Mouse (Mus musculus): ENCODE data around the gene Cadm1. TPM values are rescaled to one million over a fixed set of nuclear protein-coding genes. Genes with fewer than 3 reads are reported as not detected.

Cadm1 gene
- polyA plus RNA-seq, 1 experiment from 2014 or later, result 218 TPM

- peaks cover 5% of the 10 kb centered on the region for H3K4me1 ChIP-seq (ENCODE audit: control insufficient read depth, insufficient read depth, low read depth, low read length)
- H3K9ac ChIP-seq (ENCODE audit: low read depth, low read length), result no peak overlapping the region
- H3K27me3 ChIP-seq (replicated peaks; ENCODE audit: control insufficient read depth, insufficient read depth, low read length), result no peaks in the 10 kb centered on the region
- H3K4me2 ChIP-seq (ENCODE audit: low read length), result no peak overlapping the region
- no peak overlapping the region for H3K27ac ChIP-seq (ENCODE audit: low read depth, low read length)
- no peak overlapping the region for H3K4me3 ChIP-seq (ENCODE audit: low read length)
- H3K36me3 ChIP-seq (ENCODE audit: control insufficient read depth, insufficient read depth, low read length), result no peaks in the 10 kb centered on the region
- WGBS, result 52% methylated on average over 1 of the region's 1 CpGs
- no peaks in the 10 kb centered on the region for H3K9me3 ChIP-seq (ENCODE audit: control insufficient read depth, low read length)
- ATAC-seq, result no peak
Observed at GRCm38 (mm10) chr9:47866001-47866400, 336.0 kb downstream of the Cadm1 start.

GRCm38 (mm10) chr9:47867474-47867873, 337.5 kb downstream of the Cadm1 start:
- Histone ChIP-seq H3K4me1 (ENCODE audit: control insufficient read depth, insufficient read depth, low read depth, low read length) (peaks cover 3% of the 10 kb centered on the region), H3K9ac (ENCODE audit: low read depth, low read length) (no peak overlapping the region), H3K9me3 (ENCODE audit: control insufficient read depth, low read length) (no peaks in the 10 kb centered on the region), H3K27me3 (replicated peaks; ENCODE audit: control insufficient read depth, insufficient read depth, low read length) (no peaks in the 10 kb centered on the region), H3K4me3 (ENCODE audit: low read length) (no peak overlapping the region), H3K36me3 (ENCODE audit: control insufficient read depth, insufficient read depth, low read length) (no peaks in the 10 kb centered on the region), H3K4me2 (ENCODE audit: low read length) (no peak overlapping the region), H3K27ac (ENCODE audit: low read depth, low read length) (no peak overlapping the region)
- ATAC-seq, result no peak
- WGBS, result 80% methylated on average over 7 of the region's 7 CpGs

GRCm38 (mm10) chr9:47869661-47870060, 339.7 kb downstream of the Cadm1 start:
- no peak for ATAC-seq
- WGBS, result 85% methylated on average over 5 of the region's 5 CpGs
- H3K27me3 ChIP-seq (replicated peaks; ENCODE audit: control insufficient read depth, insufficient read depth, low read length), result no peaks in the 10 kb centered on the region
- no peak overlapping the region for H3K9ac ChIP-seq (ENCODE audit: low read depth, low read length)
- H3K9me3 ChIP-seq (ENCODE audit: control insufficient read depth, low read length), result no peaks in the 10 kb centered on the region
- H3K36me3 ChIP-seq (ENCODE audit: control insufficient read depth, insufficient read depth, low read length), result no peaks in the 10 kb centered on the region
- H3K4me1 ChIP-seq (ENCODE audit: control insufficient read depth, insufficient read depth, low read depth, low read length), result peaks cover 3% of the 10 kb centered on the region
- H3K27ac ChIP-seq (ENCODE audit: low read depth, low read length), result no peak overlapping the region
- no peak overlapping the region for H3K4me3 ChIP-seq (ENCODE audit: low read length)
- H3K4me2 ChIP-seq (ENCODE audit: low read length), result no peak overlapping the region

- no peaks in the 10 kb centered on the region for H3K9me3 ChIP-seq (ENCODE audit: control insufficient read depth, low read length)
- peaks cover 9% of the 10 kb centered on the region for H3K4me1 ChIP-seq (ENCODE audit: control insufficient read depth, insufficient read depth, low read depth, low read length)
- no peaks in the 10 kb centered on the region for H3K36me3 ChIP-seq (ENCODE audit: control insufficient read depth, insufficient read depth, low read length)
- H3K9ac ChIP-seq (ENCODE audit: low read depth, low read length), result no peak overlapping the region
- ATAC-seq, result no peak
- no peak overlapping the region for H3K4me3 ChIP-seq (ENCODE audit: low read length)
- H3K27me3 ChIP-seq (replicated peaks; ENCODE audit: control insufficient read depth, insufficient read depth, low read length), result no peaks in the 10 kb centered on the region
- H3K4me2 ChIP-seq (ENCODE audit: low read length), result no peak overlapping the region
- 33% methylated on average over 10 of the region's 10 CpGs for WGBS
- no peak overlapping the region for H3K27ac ChIP-seq (ENCODE audit: low read depth, low read length)
Observed at GRCm38 (mm10) chr9:47876557-47877206, 346.7 kb downstream of the Cadm1 start.

GRCm38 (mm10) chr9:47880171-47880570, 350.2 kb downstream of the Cadm1 start:
- ATAC-seq, result no peak
- Histone ChIP-seq H3K27me3 (replicated peaks; ENCODE audit: control insufficient read depth, insufficient read depth, low read length) (no peaks in the 10 kb centered on the region), H3K36me3 (ENCODE audit: control insufficient read depth, insufficient read depth, low read length) (no peaks in the 10 kb centered on the region), H3K9ac (ENCODE audit: low read depth, low read length) (no peak overlapping the region), H3K4me1 (ENCODE audit: control insufficient read depth, insufficient read depth, low read depth, low read length) (peaks cover 9% of the 10 kb centered on the region), H3K27ac (ENCODE audit: low read depth, low read length) (no peak overlapping the region), H3K4me3 (ENCODE audit: low read length) (no peak overlapping the region), H3K4me2 (ENCODE audit: low read length) (no peak overlapping the region), H3K9me3 (ENCODE audit: control insufficient read depth, low read length) (no peaks in the 10 kb centered on the region)
- WGBS, result 85% methylated on average over 8 of the region's 8 CpGs

GRCm38 (mm10) chr9:47882372-47882771, 352.4 kb downstream of the Cadm1 start:
- Histone ChIP-seq H3K4me1 (ENCODE audit: control insufficient read depth, insufficient read depth, low read depth, low read length) (peaks cover 4% of the 10 kb centered on the region), H3K27me3 (replicated peaks; ENCODE audit: control insufficient read depth, insufficient read depth, low read length) (no peaks in the 10 kb centered on the region), H3K9me3 (ENCODE audit: control insufficient read depth, low read length) (no peaks in the 10 kb centered on the region), H3K27ac (ENCODE audit: low read depth, low read length) (no peak overlapping the region), H3K9ac (ENCODE audit: low read depth, low read length) (no peak overlapping the region), H3K4me2 (ENCODE audit: low read length) (no peak overlapping the region), H3K36me3 (ENCODE audit: control insufficient read depth, insufficient read depth, low read length) (no peaks in the 10 kb centered on the region), H3K4me3 (ENCODE audit: low read length) (no peak overlapping the region)
- ATAC-seq, result no peak
- WGBS, result 64% methylated on average over 11 of the region's 11 CpGs

GRCm38 (mm10) chr9:47891721-47892120, 361.7 kb downstream of the Cadm1 start:
- H3K9me3 ChIP-seq (ENCODE audit: control insufficient read depth, low read length), result no peaks in the 10 kb centered on the region
- ATAC-seq, result no peak
- H3K36me3 ChIP-seq (ENCODE audit: control insufficient read depth, insufficient read depth, low read length), result no peaks in the 10 kb centered on the region
- H3K4me2 ChIP-seq (ENCODE audit: low read length), result no peak overlapping the region
- H3K4me1 ChIP-seq (ENCODE audit: control insufficient read depth, insufficient read depth, low read depth, low read length), result peaks cover 4% of the 10 kb centered on the region
- 75% methylated on average over 8 of the region's 8 CpGs for WGBS
- H3K9ac ChIP-seq (ENCODE audit: low read depth, low read length), result no peak overlapping the region
- H3K27ac ChIP-seq (ENCODE audit: low read depth, low read length), result no peak overlapping the region
- H3K27me3 ChIP-seq (replicated peaks; ENCODE audit: control insufficient read depth, insufficient read depth, low read length), result no peaks in the 10 kb centered on the region
- no peak overlapping the region for H3K4me3 ChIP-seq (ENCODE audit: low read length)

- H3K4me2 ChIP-seq (ENCODE audit: low read length), result no peak overlapping the region
- H3K36me3 ChIP-seq (ENCODE audit: control insufficient read depth, insufficient read depth, low read length), result no peaks in the 10 kb centered on the region
Observed at GRCm38 (mm10) chr9:47892995-47893394, 363.0 kb downstream of the Cadm1 start.

GRCm38 (mm10) chr9:47894096-47894495, 364.1 kb downstream of the Cadm1 start:
- ATAC-seq, result no peak
- 27% methylated on average over 5 of the region's 5 CpGs for WGBS

More at GRCm38 (mm10) chr9:47892995-47893394, 363.0 kb downstream of the Cadm1 start:
- Histone ChIP-seq H3K27ac (ENCODE audit: low read depth, low read length) (no peak overlapping the region), H3K9me3 (ENCODE audit: control insufficient read depth, low read length) (no peaks in the 10 kb centered on the region), H3K9ac (ENCODE audit: low read depth, low read length) (no peak overlapping the region), H3K4me1 (ENCODE audit: control insufficient read depth, insufficient read depth, low read depth, low read length) (peaks cover 4% of the 10 kb centered on the region), H3K27me3 (replicated peaks; ENCODE audit: control insufficient read depth, insufficient read depth, low read length) (peaks cover 2% of the 10 kb centered on the region; the same call in 1 of the 2 replicates), H3K4me3 (ENCODE audit: low read length) (no peak overlapping the region)
- no peak for ATAC-seq
- 95% methylated on average over 6 of the region's 6 CpGs for WGBS

More at GRCm38 (mm10) chr9:47894096-47894495, 364.1 kb downstream of the Cadm1 start:
- Histone ChIP-seq H3K4me1 (ENCODE audit: control insufficient read depth, insufficient read depth, low read depth, low read length) (peaks cover 4% of the 10 kb centered on the region), H3K36me3 (ENCODE audit: control insufficient read depth, insufficient read depth, low read length) (no peaks in the 10 kb centered on the region), H3K9me3 (ENCODE audit: control insufficient read depth, low read length) (no peaks in the 10 kb centered on the region), H3K27ac (ENCODE audit: low read depth, low read length) (no peak overlapping the region), H3K27me3 (replicated peaks; ENCODE audit: control insufficient read depth, insufficient read depth, low read length) (peaks cover 3% of the 10 kb centered on the region; the same call in 1 of the 2 replicates), H3K4me3 (ENCODE audit: low read length) (no peak overlapping the region), H3K9ac (ENCODE audit: low read depth, low read length) (no peak overlapping the region), H3K4me2 (ENCODE audit: low read length) (no peak overlapping the region)

Data from hindbrain, embryonic 16.5 days (tissue).